Mouse (Mus musculus): ENCODE results near the gene Wdr38. TPM values are rescaled to one million over a fixed set of nuclear protein-coding genes. Genes with fewer than 3 reads are reported as not detected.

The Wdr38 gene
- polyA plus RNA-seq, 1 experiment from 2014 or later = 1.7 TPM

DNA sequence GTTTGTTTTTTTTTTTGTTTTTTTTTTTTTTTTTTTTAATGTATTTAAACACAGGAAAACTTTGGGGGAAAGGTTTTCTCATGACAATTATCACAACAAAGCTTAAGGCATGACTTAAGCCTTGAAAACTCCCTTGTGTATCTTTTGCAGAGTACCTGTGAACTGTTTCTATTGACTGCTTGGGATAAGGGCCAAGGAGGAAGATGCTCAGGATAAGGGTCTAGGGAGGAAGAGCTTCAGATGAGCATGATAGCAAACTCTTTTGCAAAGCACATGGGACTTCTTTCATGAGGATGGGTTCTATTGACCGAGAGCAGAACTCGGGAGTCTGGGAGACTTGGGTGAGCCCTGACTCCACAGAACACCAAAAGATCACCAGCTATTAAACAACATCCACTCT is 27.6 kb upstream of the Wdr38 start:
- Histone ChIP-seq H3K36me3 (replicated peaks; ENCODE audit: control insufficient read depth, insufficient read depth, low read depth, low read length) (no peaks in the 10 kb centered on the region), H3K27ac (replicated peaks; ENCODE audit: low read depth, low read length) (no peak overlapping the region), H3K27me3 (ENCODE audit: control insufficient read depth, insufficient read depth, low read length) (no peaks in the 10 kb centered on the region), H3K4me1 (ENCODE audit: control insufficient read depth, insufficient read depth, low read length) (no peaks in the 10 kb centered on the region), H3K9ac (replicated peaks; ENCODE audit: low read length) (no peak overlapping the region), H3K9me3 (replicated peaks; ENCODE audit: control insufficient read depth, low read length) (no peaks in the 10 kb centered on the region), H3K4me3 (ENCODE audit: low read depth, low read length) (no peak overlapping the region), H3K4me2 (ENCODE audit: low read depth, low read length) (no peak overlapping the region)
- ATAC-seq (replicated peaks; ENCODE audit: insufficient number of reproducible peaks, low FRiP score, low TSS enrichment, low read depth) (no peak), DNase-seq (ENCODE audit: low spot score) (no peak)
- WGBS = 94% methylated on average over 2 of the region's 2 CpGs

DNA sequence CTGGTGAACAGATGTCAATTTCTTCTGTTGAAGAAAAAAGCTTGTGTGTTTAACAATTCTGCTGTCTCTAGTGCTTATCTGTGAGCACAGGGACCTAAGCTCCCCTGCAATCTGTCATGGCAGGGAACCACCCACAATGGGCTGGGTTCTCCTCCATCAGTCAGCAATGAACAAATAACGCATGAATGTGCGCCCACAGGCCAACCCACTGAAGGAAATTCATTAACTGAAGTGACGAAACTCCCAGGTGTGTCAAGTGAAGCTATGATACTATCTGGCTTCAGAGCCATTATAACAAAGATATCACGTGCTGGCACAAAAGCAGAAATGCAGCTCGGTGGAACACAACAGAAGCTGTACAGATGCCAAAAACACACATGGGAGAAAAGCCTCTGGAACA is 27.2 kb upstream of the Wdr38 start:
- H3K27ac ChIP-seq (replicated peaks; ENCODE audit: low read depth, low read length) = no peak overlapping the region
- H3K27me3 ChIP-seq (ENCODE audit: control insufficient read depth, insufficient read depth, low read length) = no peaks in the 10 kb centered on the region
- H3K4me1 ChIP-seq (ENCODE audit: control insufficient read depth, insufficient read depth, low read length) = no peaks in the 10 kb centered on the region
- no peaks in the 10 kb centered on the region for H3K36me3 ChIP-seq (replicated peaks; ENCODE audit: control insufficient read depth, insufficient read depth, low read depth, low read length)
- no peak for ATAC-seq (replicated peaks; ENCODE audit: insufficient number of reproducible peaks, low FRiP score, low TSS enrichment, low read depth)
- 82% methylated on average over 5 of the region's 5 CpGs for WGBS
- no peak overlapping the region for H3K9ac ChIP-seq (replicated peaks; ENCODE audit: low read length)
- no peaks in the 10 kb centered on the region for H3K9me3 ChIP-seq (replicated peaks; ENCODE audit: control insufficient read depth, low read length)
- no peak overlapping the region for H3K4me2 ChIP-seq (ENCODE audit: low read depth, low read length)
- no peak overlapping the region for H3K4me3 ChIP-seq (ENCODE audit: low read depth, low read length)
- no peak for DNase-seq (ENCODE audit: low spot score)

DNA sequence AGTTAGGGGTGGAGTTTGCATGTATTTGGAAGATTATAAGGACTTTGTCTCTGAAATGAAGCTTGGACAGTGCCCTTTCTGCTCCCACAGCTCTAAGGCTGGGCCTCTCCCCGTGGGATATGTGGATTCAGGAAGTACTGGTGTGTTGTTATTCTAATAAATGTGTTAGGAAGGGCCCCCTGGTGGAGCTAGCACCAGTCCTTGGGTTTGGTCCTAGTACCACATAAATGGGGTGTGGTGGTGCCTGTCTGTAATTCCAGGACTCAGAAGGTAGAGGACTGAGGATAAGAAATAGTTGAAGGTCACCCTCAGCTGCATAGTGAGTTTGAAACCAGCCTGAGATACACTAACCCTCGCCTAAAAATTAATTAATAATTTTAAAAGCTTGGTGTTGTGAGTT is 24.1 kb upstream of the Wdr38 start:
- Histone ChIP-seq H3K27me3 (ENCODE audit: control insufficient read depth, insufficient read depth, low read length) (no peaks in the 10 kb centered on the region), H3K9ac (replicated peaks; ENCODE audit: low read length) (no peak overlapping the region), H3K27ac (replicated peaks; ENCODE audit: low read depth, low read length) (no peak overlapping the region), H3K9me3 (replicated peaks; ENCODE audit: control insufficient read depth, low read length) (no peaks in the 10 kb centered on the region), H3K36me3 (replicated peaks; ENCODE audit: control insufficient read depth, insufficient read depth, low read depth, low read length) (no peaks in the 10 kb centered on the region), H3K4me2 (ENCODE audit: low read depth, low read length) (no peak overlapping the region), H3K4me1 (ENCODE audit: control insufficient read depth, insufficient read depth, low read length) (no peaks in the 10 kb centered on the region), H3K4me3 (ENCODE audit: low read depth, low read length) (no peak overlapping the region)
- DNase-seq (ENCODE audit: low spot score) (no peak), ATAC-seq (replicated peaks; ENCODE audit: insufficient number of reproducible peaks, low FRiP score, low TSS enrichment, low read depth) (no peak)
- WGBS = 39% methylated on average over 2 of the region's 2 CpGs

DNA sequence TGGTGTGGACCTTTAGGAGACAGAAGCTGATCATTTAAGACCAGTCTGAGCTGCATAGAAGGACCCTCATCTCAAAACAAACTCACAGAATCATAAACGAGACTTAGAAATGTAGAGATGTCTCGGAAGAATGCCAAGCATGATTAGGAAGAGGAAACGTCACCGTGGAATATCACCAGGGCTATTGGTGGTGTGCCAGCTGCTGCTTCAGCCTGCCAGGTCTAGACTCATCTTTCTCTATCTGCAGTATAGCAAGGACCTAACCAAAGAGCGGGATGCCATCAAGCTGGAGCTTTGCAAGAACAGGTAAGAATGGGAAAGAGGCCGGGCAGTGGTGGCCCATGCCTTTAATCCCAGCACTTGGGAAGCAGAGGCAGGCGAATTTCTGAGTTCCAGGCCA is 23.6 kb upstream of the Wdr38 start:
- H3K36me3 ChIP-seq (replicated peaks; ENCODE audit: control insufficient read depth, insufficient read depth, low read depth, low read length) = no peaks in the 10 kb centered on the region
- no peak overlapping the region for H3K27ac ChIP-seq (replicated peaks; ENCODE audit: low read depth, low read length)
- H3K4me3 ChIP-seq (ENCODE audit: low read depth, low read length) = no peak overlapping the region
- no peaks in the 10 kb centered on the region for H3K9me3 ChIP-seq (replicated peaks; ENCODE audit: control insufficient read depth, low read length)
- H3K9ac ChIP-seq (replicated peaks; ENCODE audit: low read length) = no peak overlapping the region
- 83% methylated on average over 7 of the region's 7 CpGs for WGBS
- no peak for ATAC-seq (replicated peaks; ENCODE audit: insufficient number of reproducible peaks, low FRiP score, low TSS enrichment, low read depth)
- no peak overlapping the region for H3K4me2 ChIP-seq (ENCODE audit: low read depth, low read length)
- no peaks in the 10 kb centered on the region for H3K4me1 ChIP-seq (ENCODE audit: control insufficient read depth, insufficient read depth, low read length)
- no peaks in the 10 kb centered on the region for H3K27me3 ChIP-seq (ENCODE audit: control insufficient read depth, insufficient read depth, low read length)
- DNase-seq (ENCODE audit: low spot score) = no peak

DNA sequence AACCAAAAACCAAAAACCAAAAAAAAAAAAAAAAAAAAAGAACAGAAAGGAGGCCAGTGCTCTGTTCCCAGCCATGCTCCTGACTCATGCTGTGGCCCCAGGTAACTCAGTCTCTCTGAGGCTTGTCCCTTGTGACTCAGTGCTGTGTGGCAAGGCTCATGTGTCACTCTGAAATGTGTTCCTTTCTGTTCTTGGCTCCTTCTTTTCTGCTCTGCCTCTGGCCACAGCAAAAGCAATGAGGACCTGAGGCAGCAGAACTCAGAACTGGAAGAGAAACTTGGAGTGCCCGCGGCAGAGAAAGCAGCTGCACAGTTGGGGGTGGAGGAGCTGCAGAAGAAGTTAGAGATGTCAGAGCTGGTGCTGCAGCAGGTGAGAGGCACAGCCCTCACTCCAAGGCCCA is 23.1 kb upstream of the Wdr38 start:
- Histone ChIP-seq H3K9ac (replicated peaks; ENCODE audit: low read length) (no peak overlapping the region), H3K36me3 (replicated peaks; ENCODE audit: control insufficient read depth, insufficient read depth, low read depth, low read length) (no peaks in the 10 kb centered on the region), H3K4me3 (ENCODE audit: low read depth, low read length) (no peak overlapping the region), H3K9me3 (replicated peaks; ENCODE audit: control insufficient read depth, low read length) (no peaks in the 10 kb centered on the region), H3K4me2 (ENCODE audit: low read depth, low read length) (no peak overlapping the region), H3K4me1 (ENCODE audit: control insufficient read depth, insufficient read depth, low read length) (no peaks in the 10 kb centered on the region), H3K27ac (replicated peaks; ENCODE audit: low read depth, low read length) (no peak overlapping the region), H3K27me3 (ENCODE audit: control insufficient read depth, insufficient read depth, low read length) (no peaks in the 10 kb centered on the region)
- DNase-seq (ENCODE audit: low spot score) (no peak), ATAC-seq (replicated peaks; ENCODE audit: insufficient number of reproducible peaks, low FRiP score, low TSS enrichment, low read depth) (no peak)
- 44% methylated on average over 2 of the region's 2 CpGs for WGBS

DNA sequence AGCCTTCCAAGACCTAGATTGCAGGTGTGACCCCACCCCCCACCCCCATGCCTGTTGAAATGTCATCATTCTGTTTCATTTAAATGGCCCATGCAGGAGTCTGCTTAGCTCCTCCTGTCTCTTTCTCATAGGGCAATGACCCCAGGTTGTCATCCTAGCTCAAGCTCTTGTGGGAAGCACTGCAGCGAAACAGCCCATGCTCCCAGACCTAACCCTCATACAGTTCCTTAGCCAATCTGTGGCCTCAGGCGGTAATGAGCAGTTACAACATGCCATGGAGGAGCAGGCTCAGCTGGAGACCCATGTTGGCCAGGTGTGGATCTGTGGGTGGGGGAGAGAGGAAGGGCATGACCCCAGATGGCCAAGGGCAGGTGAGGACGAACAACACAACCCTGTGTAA is 22.1 kb upstream of the Wdr38 start:
- no peak overlapping the region for H3K27ac ChIP-seq (replicated peaks; ENCODE audit: low read depth, low read length)
- DNase-seq (ENCODE audit: low spot score) = no peak
- no peak overlapping the region for H3K4me3 ChIP-seq (ENCODE audit: low read depth, low read length)
- no peak overlapping the region for H3K4me2 ChIP-seq (ENCODE audit: low read depth, low read length)
- no peaks in the 10 kb centered on the region for H3K9me3 ChIP-seq (replicated peaks; ENCODE audit: control insufficient read depth, low read length)
- no peaks in the 10 kb centered on the region for H3K36me3 ChIP-seq (replicated peaks; ENCODE audit: control insufficient read depth, insufficient read depth, low read depth, low read length)
- 75% methylated on average over 3 of the region's 3 CpGs for WGBS
- no peaks in the 10 kb centered on the region for H3K4me1 ChIP-seq (ENCODE audit: control insufficient read depth, insufficient read depth, low read length)
- no peak overlapping the region for H3K9ac ChIP-seq (replicated peaks; ENCODE audit: low read length)
- no peak for ATAC-seq (replicated peaks; ENCODE audit: insufficient number of reproducible peaks, low FRiP score, low TSS enrichment, low read depth)
- H3K27me3 ChIP-seq (ENCODE audit: control insufficient read depth, insufficient read depth, low read length) = no peaks in the 10 kb centered on the region

DNA sequence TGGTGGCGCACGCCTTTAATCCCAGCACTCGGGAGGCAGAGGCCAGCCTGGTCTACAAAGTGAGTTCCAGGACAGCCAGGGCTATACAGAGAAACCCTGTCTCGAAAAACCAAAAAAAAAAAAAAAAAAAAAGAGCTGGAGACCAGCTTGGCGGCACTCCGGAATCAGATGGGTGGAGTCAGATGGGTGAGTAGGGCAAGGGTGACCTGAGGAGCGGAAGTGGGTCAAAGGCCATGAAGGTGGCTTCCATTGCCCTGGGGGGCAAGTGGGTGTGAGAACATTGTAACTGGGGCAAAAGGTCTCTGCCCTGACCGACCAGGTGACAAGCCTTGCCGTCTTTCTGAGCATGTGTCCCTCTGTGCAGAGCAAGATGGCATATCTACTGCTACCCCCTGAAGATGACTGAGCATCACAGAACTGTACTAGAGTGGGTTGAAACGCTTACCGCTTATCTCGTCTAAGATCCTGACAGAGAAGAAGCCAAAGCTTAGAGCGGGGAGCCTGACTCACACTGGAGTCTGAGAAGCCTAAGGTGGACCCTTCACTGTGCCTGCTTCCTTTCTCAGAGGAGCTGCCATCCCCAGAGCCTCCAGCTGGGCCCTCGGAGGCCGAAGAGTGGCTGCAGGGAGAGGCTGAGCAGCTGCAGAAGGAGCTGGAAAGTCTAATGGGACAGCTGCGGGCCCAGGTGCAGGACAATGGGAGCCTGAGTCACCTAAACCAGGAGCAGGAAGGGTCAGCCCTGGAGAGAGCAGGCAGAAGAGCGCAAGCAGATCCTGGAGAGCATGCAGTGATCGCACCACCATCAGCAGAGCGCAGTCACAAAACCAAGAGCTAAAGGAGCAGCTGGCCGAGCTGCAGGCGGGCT is 21.1 kb upstream of the Wdr38 start:
- H3K27ac ChIP-seq (replicated peaks; ENCODE audit: low read depth, low read length) = no peak overlapping the region
- H3K4me1 ChIP-seq (ENCODE audit: control insufficient read depth, insufficient read depth, low read length) = no peaks in the 10 kb centered on the region
- H3K9ac ChIP-seq (replicated peaks; ENCODE audit: low read length) = no peak overlapping the region
- DNase-seq (ENCODE audit: low spot score) (no peak), ATAC-seq (replicated peaks; ENCODE audit: insufficient number of reproducible peaks, low FRiP score, low TSS enrichment, low read depth) (no peak)
- no peak overlapping the region for H3K4me2 ChIP-seq (ENCODE audit: low read depth, low read length)
- no peaks in the 10 kb centered on the region for H3K27me3 ChIP-seq (ENCODE audit: control insufficient read depth, insufficient read depth, low read length)
- no peaks in the 10 kb centered on the region for H3K9me3 ChIP-seq (replicated peaks; ENCODE audit: control insufficient read depth, low read length)
- H3K36me3 ChIP-seq (replicated peaks; ENCODE audit: control insufficient read depth, insufficient read depth, low read depth, low read length) = no peaks in the 10 kb centered on the region
- H3K4me3 ChIP-seq (ENCODE audit: low read depth, low read length) = no peak overlapping the region
- 73% methylated on average over 21 of the region's 21 CpGs for WGBS

DNA sequence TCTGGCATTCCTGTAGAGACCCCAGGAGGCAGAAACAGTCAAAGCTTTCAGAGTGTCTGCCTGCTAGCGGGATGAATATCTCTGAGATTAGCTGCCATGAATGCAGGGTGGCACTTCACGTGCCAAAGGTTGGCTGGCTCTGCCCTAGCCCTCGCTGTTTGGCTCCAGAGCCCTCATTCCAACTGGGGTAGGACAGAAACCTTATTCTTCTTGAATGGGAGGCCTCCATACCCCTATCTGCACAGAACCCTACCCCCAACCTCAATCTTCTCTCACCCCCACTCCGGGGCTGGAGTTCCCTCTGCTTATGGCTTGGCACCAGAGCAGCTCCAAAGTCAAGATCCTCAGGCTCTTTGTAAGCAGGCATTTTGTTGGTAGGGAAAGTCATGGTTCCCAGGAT is 19.4 kb upstream of the Wdr38 start:
- no peaks in the 10 kb centered on the region for H3K27me3 ChIP-seq (ENCODE audit: control insufficient read depth, insufficient read depth, low read length)
- no peak overlapping the region for H3K4me3 ChIP-seq (ENCODE audit: low read depth, low read length)
- no peaks in the 10 kb centered on the region for H3K4me1 ChIP-seq (ENCODE audit: control insufficient read depth, insufficient read depth, low read length)
- H3K9me3 ChIP-seq (replicated peaks; ENCODE audit: control insufficient read depth, low read length) = no peaks in the 10 kb centered on the region
- DNase-seq (ENCODE audit: low spot score) (no peak), ATAC-seq (replicated peaks; ENCODE audit: insufficient number of reproducible peaks, low FRiP score, low TSS enrichment, low read depth) (no peak)
- 56% methylated on average over 4 of the region's 4 CpGs for WGBS
- H3K36me3 ChIP-seq (replicated peaks; ENCODE audit: control insufficient read depth, insufficient read depth, low read depth, low read length) = no peaks in the 10 kb centered on the region
- no peak overlapping the region for H3K9ac ChIP-seq (replicated peaks; ENCODE audit: low read length)
- H3K4me2 ChIP-seq (ENCODE audit: low read depth, low read length) = no peak overlapping the region
- H3K27ac ChIP-seq (replicated peaks; ENCODE audit: low read depth, low read length) = no peak overlapping the region
